Mouse (Mus musculus) lung, adult 2 months (tissue): ENCODE measurements around the gene Sost.

Source experiments
- CTCF ChIP-seq: fragments of 200-500 bp; IDR thresholded peaks from 2 replicates; pipeline ENCODE4 v1.5.1; 2011; ENCODE audit warnings: mild to moderate bottlenecking, low read length, control low read depth; ENCODE audit not compliant: insufficient read depth
- POLR2A ChIP-seq: fragments of 200-500 bp; IDR thresholded peaks from 2 replicates; pipeline ENCODE4 v1.6.1; 2011; ENCODE audit warnings: low read depth, mild to moderate bottlenecking, control low read depth, low read length, borderline replicate concordance; ENCODE audit errors: extremely low read depth

DNA sequence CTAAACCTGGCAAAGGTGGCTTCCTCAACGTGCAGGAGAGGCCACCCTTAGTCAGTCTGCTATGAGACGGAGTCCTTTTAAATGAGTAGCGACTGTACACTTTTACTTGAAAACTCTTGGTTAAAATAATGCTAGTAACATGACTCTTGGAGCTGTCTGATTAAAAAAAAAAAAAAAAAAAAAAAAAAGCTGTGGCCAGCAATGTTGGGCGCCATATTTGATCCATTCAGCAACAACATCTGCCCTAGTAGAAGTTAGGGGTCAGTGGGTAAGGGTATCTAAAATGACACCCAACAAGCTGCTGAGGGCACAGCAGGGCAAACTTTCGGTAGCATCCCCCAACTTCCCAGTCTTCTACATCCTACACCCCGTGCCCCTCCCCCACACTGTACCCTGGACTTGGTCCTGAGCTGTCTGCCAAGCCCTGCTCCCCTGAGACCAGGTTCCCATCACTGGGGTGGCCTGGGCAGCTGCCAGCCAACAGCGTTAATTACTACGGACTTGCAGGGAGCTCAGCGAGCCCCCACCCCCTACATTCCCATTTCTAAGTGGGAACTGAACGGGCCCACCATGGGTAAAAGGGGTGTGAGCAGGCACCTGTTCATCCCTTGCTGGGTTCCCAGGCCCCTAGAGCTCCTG lies 39.7 kb downstream of the Sost start:
- TF ChIP-seq CTCF: no peak
- no peak for TF ChIP-seq POLR2A
